8 mouse cellular contexts compared by ENCODE assay signal in genomic region chr10:99577041-99577681, GRCm38 (mm10).
DNase-seq lines count a peak whose midpoint lies in the region; ATAC-seq lines count a peak whose summit lies in the region.

No protein-coding gene starts in this region.

- WGBS in embryonic facial prominence, embryonic 11.5 days, result 23% methylated on average over 12 of the region's 12 CpGs
- 12% methylated on average over 12 of the region's 12 CpGs for WGBS in limb, embryonic 13.5 days
- 24% methylated on average over 12 of the region's 12 CpGs for WGBS in neural tube, embryonic 12.5 days

- no peak overlapping the region for H3K27ac ChIP-seq in embryonic facial prominence, embryonic 11.5 days (replicated peaks; ENCODE audit: low read depth, low read length)
- H3K27ac ChIP-seq in limb, embryonic 13.5 days, result no peak overlapping the region
- no peak overlapping the region for H3K27ac ChIP-seq in neural tube, embryonic 12.5 days

- DNase-seq in 3T3-L1 (ENCODE audit: low read depth, low spot score) (peak; percentile 76), 416B (ENCODE audit: low read depth) (peak; percentile 74)
- peak; percentile 79 for DNase-seq in adrenal gland, postnatal 14 days
- DNase-seq in embryonic facial prominence, embryonic 11.5 days (ENCODE audit: low spot score), result peak; percentile 86
- peak; percentile 79 for DNase-seq in induced T-regulatory cell, adult 2 months (ENCODE audit: low read depth)

- no peak overlapping the region for H3K4me3 ChIP-seq in embryonic facial prominence, embryonic 11.5 days (ENCODE audit: low read depth, low read length)
- no peak overlapping the region for H3K4me3 ChIP-seq in limb, embryonic 13.5 days
- H3K4me3 ChIP-seq in neural tube, embryonic 12.5 days, result no peak overlapping the region

- H3K27me3 ChIP-seq in embryonic facial prominence, embryonic 11.5 days (ENCODE audit: control insufficient read depth, insufficient read depth, low read length), result no peaks in the 10 kb centered on the region
- H3K27me3 ChIP-seq in limb, embryonic 13.5 days, result 0 out of 2 replicates have a peak, but pooled peaks cover 8% of the 10 kb centered on the region
- no peaks in the 10 kb centered on the region for H3K27me3 ChIP-seq in neural tube, embryonic 12.5 days (replicated peaks)

- H3K9ac ChIP-seq in embryonic facial prominence, embryonic 11.5 days (replicated peaks; ENCODE audit: low read length), result no peak overlapping the region
- no peak overlapping the region for H3K9ac ChIP-seq in limb, embryonic 13.5 days
- no peak overlapping the region for H3K9ac ChIP-seq in neural tube, embryonic 12.5 days

- H3K36me3 ChIP-seq in embryonic facial prominence, embryonic 11.5 days (replicated peaks; ENCODE audit: control insufficient read depth, insufficient read depth, low read depth, low read length), result no peaks in the 10 kb centered on the region
- no peaks in the 10 kb centered on the region for H3K36me3 ChIP-seq in limb, embryonic 13.5 days
- no peaks in the 10 kb centered on the region for H3K36me3 ChIP-seq in neural tube, embryonic 12.5 days

- H3K4me2 ChIP-seq in embryonic facial prominence, embryonic 11.5 days (ENCODE audit: low read depth, low read length), result no peak overlapping the region
- H3K4me2 ChIP-seq in limb, embryonic 13.5 days (replicated peaks), result no peak overlapping the region
- no peak overlapping the region for H3K4me2 ChIP-seq in neural tube, embryonic 12.5 days (replicated peaks)

- no peaks in the 10 kb centered on the region for H3K4me1 ChIP-seq in embryonic facial prominence, embryonic 11.5 days (ENCODE audit: control insufficient read depth, insufficient read depth, low read length)
- no peaks in the 10 kb centered on the region for H3K4me1 ChIP-seq in limb, embryonic 13.5 days
- 0 out of 2 replicates have a peak, but pooled peaks cover 3% of the 10 kb centered on the region for H3K4me1 ChIP-seq in neural tube, embryonic 12.5 days

- no peak for ATAC-seq in embryonic facial prominence, embryonic 11.5 days (replicated peaks; ENCODE audit: insufficient number of reproducible peaks, low FRiP score, low TSS enrichment, low read depth)
- peak; percentile 70; the same call in 1 of the 2 replicates for ATAC-seq in limb, embryonic 13.5 days (ENCODE audit: low FRiP score, low read depth)
- peak; percentile 46; the same call in 1 of the 2 replicates for ATAC-seq in neural tube, embryonic 12.5 days (ENCODE audit: low FRiP score, low read depth)
- no peak for ATAC-seq in erythroblast, adult 5-6 weeks (replicated peaks; ENCODE audit: low FRiP score, poor library complexity, severe bottlenecking)

- H3K9me3 ChIP-seq in embryonic facial prominence, embryonic 11.5 days (replicated peaks; ENCODE audit: control insufficient read depth, low read length), result no peaks in the 10 kb centered on the region
- no peaks in the 10 kb centered on the region for H3K9me3 ChIP-seq in limb, embryonic 13.5 days
- no peaks in the 10 kb centered on the region for H3K9me3 ChIP-seq in neural tube, embryonic 12.5 days

Comparison
In these comparisons a context has a peak if more than half of its experiments do, and no peak if none do; other contexts are left out.
1. ATAC-seq: peak in limb, embryonic 13.5 days (single experiment) and neural tube, embryonic 12.5 days (single experiment); none in embryonic facial prominence, embryonic 11.5 days (single experiment) and erythroblast, adult 5-6 weeks (single experiment).
2. Peak in every context shown above with its lines, with median percentiles within 50 percentile points of each other: DNase-seq.